Mouse (Mus musculus): ENCODE measurements around the gene Pdzd2.
A peak's percentile ranks its signal among the peaks of the same experiment; 100 is the strongest.

Gene Pdzd2

GRCm38 (mm10) chr15:12739277-12740247 is at the start of gene Pdzd2:
TSS of gene Pdzd2 (minus strand) at chr15:12739924.
- peak; percentile 93 to 96 for DNase-seq

- no peak for DNase-seq
These were observed 49.7 kb upstream of the Pdzd2 start for GRCm38 (mm10) chr15:12789406-12789867.

- no peak for DNase-seq
These were observed 48.8 kb upstream of the Pdzd2 start for GRCm38 (mm10) chr15:12788536-12788935.

- DNase-seq, result no peak
These were observed 42.1 kb upstream of the Pdzd2 start for GRCm38 (mm10) chr15:12781729-12782326.

- DNase-seq, result no peak
These were observed 41.6 kb upstream of the Pdzd2 start for GRCm38 (mm10) chr15:12781296-12781695.

GRCm38 (mm10) chr15:12774149-12774753 is 34.5 kb upstream of the Pdzd2 start:
- DNase-seq, result no peak

GRCm38 (mm10) chr15:12770958-12771357 is 31.2 kb upstream of the Pdzd2 start:
- no peak for DNase-seq

- no peak for DNase-seq
These were observed 27.1 kb upstream of the Pdzd2 start for GRCm38 (mm10) chr15:12766848-12767247.

GRCm38 (mm10) chr15:12763147-12763546 is 23.4 kb upstream of the Pdzd2 start:
- DNase-seq, result no peak

- no peak for DNase-seq
These were observed 22.7 kb upstream of the Pdzd2 start for GRCm38 (mm10) chr15:12762258-12762913.

- no peak for DNase-seq
These were observed 21.0 kb upstream of the Pdzd2 start for GRCm38 (mm10) chr15:12760747-12761146.

- DNase-seq, result no peak
These were observed 18.7 kb upstream of the Pdzd2 start for GRCm38 (mm10) chr15:12758461-12758860.

GRCm38 (mm10) chr15:12757757-12758156 is 18.0 kb upstream of the Pdzd2 start:
- DNase-seq, result no peak

GRCm38 (mm10) chr15:12753201-12753600 is 13.5 kb upstream of the Pdzd2 start:
- peak in 1 of 2 experiments; percentile 21 for DNase-seq

- DNase-seq, result no peak
These were observed 11.2 kb upstream of the Pdzd2 start for GRCm38 (mm10) chr15:12750963-12751362.

GRCm38 (mm10) chr15:12749549-12750301 is 10.0 kb upstream of the Pdzd2 start:
- peak; percentile 27 to 53 for DNase-seq

GRCm38 (mm10) chr15:12742117-12742906 is 2.6 kb upstream of the Pdzd2 start:
- no peak for DNase-seq

GRCm38 (mm10) chr15:12738301-12739093 is 1.2 kb downstream of the Pdzd2 start:
- no peak for DNase-seq

GRCm38 (mm10) chr15:12735208-12735607 is 4.5 kb downstream of the Pdzd2 start:
- DNase-seq, result no peak

- DNase-seq, result no peak
These were observed 5.5 kb downstream of the Pdzd2 start for GRCm38 (mm10) chr15:12734221-12734620.
